Mouse (Mus musculus) CH12.LX (cell line): ENCODE measurements around the gene U2af1. TPM values are rescaled to one million over a fixed set of nuclear protein-coding genes. Genes with fewer than 3 reads are reported as not detected.
A peak's percentile ranks its signal among the peaks of the same experiment; 100 is the strongest.

Experiments
- DNase-seq: peaks from one replicate; pipeline ENCODE4 v3.0.0-alpha.2; 2013; ENCODE audit errors: extremely low read depth
- H3K27ac ChIP-seq: 2 replicates; pipeline ENCODE4 v1.5.1; 2012; ENCODE audit warnings: low read depth, mild to moderate bottlenecking, control low read depth, moderate library complexity; ENCODE audit not compliant: insufficient read depth
- H3K27me3 ChIP-seq: replicated peaks from 2 replicates; pipeline ENCODE3; 2012; ENCODE audit warnings: inconsistent platforms
- H3K36me3 ChIP-seq, 2 experiments: replicated peaks in 1 of 2; 2 replicates each; pipeline versions ENCODE3 to v1.6.1; 2012; ENCODE audit warnings: inconsistent platforms in 1 of 2, low read length in 1 of 2, mild to moderate bottlenecking in 1 of 2, mixed read lengths in 1 of 2, moderate library complexity in 1 of 2; ENCODE audit not compliant: control insufficient read depth in 1 of 2, insufficient read depth in 1 of 2
- H3K4me1 ChIP-seq, 2 experiments: 2 replicates each; pipeline ENCODE4 v1.6.1; 2012; ENCODE audit warnings: inconsistent platforms in 1 of 2, moderate library complexity in 1 of 2; ENCODE audit not compliant: insufficient read depth in 2 of 2, control insufficient read depth in 1 of 2
- H3K4me2 ChIP-seq: 2 replicates; pipeline ENCODE4 v1.6.1; 2012; ENCODE audit warnings: low read depth, mild to moderate bottlenecking, control low read depth; ENCODE audit not compliant: poor library complexity, insufficient read depth, severe bottlenecking
- H3K4me3 ChIP-seq, 3 experiments: fragments of 150-350 bp in 1 of 3; sonication (generic) in 1 of 3; replicated peaks in 1 of 3; 2 replicates each; pipeline versions ENCODE3 to v1.5.1; 2011 to 2012; ENCODE audit warnings: low read depth in 2 of 3, low read length in 2 of 3, mild to moderate bottlenecking in 2 of 3, moderate library complexity in 2 of 3, control low read depth in 1 of 3, improper control_type of control experiment in 1 of 3, inconsistent platforms in 1 of 3, mixed read lengths in 1 of 3; ENCODE audit not compliant: poor library complexity in 1 of 3
- H3K79me2 ChIP-seq: replicated peaks from 2 replicates; pipeline ENCODE4 v1.6.1; 2012; ENCODE audit warnings: mild to moderate bottlenecking, moderate library complexity; ENCODE audit not compliant: control insufficient read depth, poor library complexity, insufficient read depth, severe bottlenecking; ENCODE audit errors: extremely low read depth
- H3K9ac ChIP-seq: 2 replicates; pipeline ENCODE4 v1.6.1; 2012; ENCODE audit warnings: low read depth, mild to moderate bottlenecking, control low read depth, moderate library complexity; ENCODE audit not compliant: insufficient read depth
- H3K9me3 ChIP-seq: replicated peaks from 2 replicates; pipeline ENCODE3; 2012; ENCODE audit warnings: low read length, inconsistent platforms, mixed read lengths
- BHLHE40 ChIP-seq: IDR thresholded peaks from 2 replicates; pipeline ENCODE4 v1.6.1; 2011; ENCODE audit warnings: mild to moderate bottlenecking, low read depth, low read length, improper control_type of control experiment
- CHD2 ChIP-seq: IDR thresholded peaks from 2 replicates; pipeline ENCODE4 v1.6.1; 2011; ENCODE audit warnings: low read length, improper control_type of control experiment
- E2F4 ChIP-seq: IDR thresholded peaks from 2 replicates; pipeline ENCODE4 v1.6.1; 2011; ENCODE audit warnings: low read depth, low read length, improper control_type of control experiment; ENCODE audit not compliant: insufficient replicate concordance
- ETS1 ChIP-seq: conservative IDR thresholded peaks from 2 replicates; pipeline ENCODE4 v1.6.1; 2012; ENCODE audit warnings: low read depth, mild to moderate bottlenecking, inconsistent platforms, low read length, improper control_type of control experiment, moderate library complexity
- JUN ChIP-seq: IDR thresholded peaks from 2 replicates; pipeline ENCODE4 v1.6.1; 2011; ENCODE audit warnings: low read depth, mild to moderate bottlenecking, low read length, improper control_type of control experiment, moderate library complexity; ENCODE audit not compliant: insufficient read depth
- JUND ChIP-seq: conservative IDR thresholded peaks from 2 replicates; pipeline ENCODE4 v1.6.1; 2011; ENCODE audit warnings: low read depth, low read length, improper control_type of control experiment
- KAT2A ChIP-seq: IDR thresholded peaks from 2 replicates; pipeline ENCODE4 v1.6.1; 2012; ENCODE audit warnings: low read length, improper control_type of control experiment, inconsistent platforms; ENCODE audit not compliant: insufficient replicate concordance
- MAX ChIP-seq: IDR thresholded peaks from 2 replicates; pipeline ENCODE4 v1.6.1; 2011; ENCODE audit warnings: low read length, improper control_type of control experiment
- MAZ ChIP-seq: IDR thresholded peaks from 2 replicates; pipeline ENCODE4 v1.6.1; 2012; ENCODE audit warnings: low read depth, mild to moderate bottlenecking, inconsistent platforms, low read length, improper control_type of control experiment, moderate library complexity
- MXI1 ChIP-seq: IDR thresholded peaks from 2 replicates; pipeline ENCODE4 v1.6.1; 2011; ENCODE audit warnings: mild to moderate bottlenecking, low read depth, low read length, improper control_type of control experiment
- MYC ChIP-seq: IDR thresholded peaks from 2 replicates; pipeline ENCODE4 v1.6.1; 2011; ENCODE audit warnings: low read depth, mild to moderate bottlenecking, improper control_type of control experiment, low read length
- NRF1 ChIP-seq: IDR thresholded peaks from 2 replicates; pipeline ENCODE4 v1.6.1; 2014; ENCODE audit warnings: low read depth, mild to moderate bottlenecking, inconsistent platforms, low read length, improper control_type of control experiment, moderate library complexity
- RAD21 ChIP-seq: IDR thresholded peaks from 2 replicates; pipeline ENCODE4 v1.6.1; 2011; ENCODE audit warnings: low read depth, mild to moderate bottlenecking, low read length, improper control_type of control experiment, moderate library complexity
- SMC3 ChIP-seq: IDR thresholded peaks from 2 replicates; pipeline ENCODE4 v1.6.1; 2011; ENCODE audit warnings: low read depth, low read length, improper control_type of control experiment
- USF2 ChIP-seq: conservative IDR thresholded peaks from 2 replicates; pipeline ENCODE4 v1.6.1; 2011; ENCODE audit warnings: low read depth, low read length, improper control_type of control experiment
- ZC3H11A ChIP-seq: IDR thresholded peaks from 2 replicates; pipeline ENCODE4 v1.6.1; 2012; ENCODE audit warnings: low read depth, mild to moderate bottlenecking, inconsistent platforms, low read length, improper control_type of control experiment
- ZNF384 ChIP-seq: IDR thresholded peaks from 2 replicates; pipeline ENCODE4 v1.6.1; 2012; ENCODE audit warnings: low read depth, low read length, improper control_type of control experiment, inconsistent platforms
- dilution Hi-C: fragments of 300-500 bp; cut with MboI; formaldehyde crosslinking; loops from 2 replicates; pipeline ENCODE4 v1.14.3; 2020; ENCODE audit warnings: low sequenced_read_pairs; ENCODE audit not compliant: extremely low pct_unique_long_range_greater_than_20kb, extremely low pct_ligation_motif_present
- in situ Hi-C: fragments of 300-500 bp; cut with MboI; formaldehyde crosslinking; loops from 3 replicates; pipeline ENCODE4 v1.14.3; 2019; ENCODE audit warnings: low sequenced_read_pairs, low pct_ligation_motif_present, low pct_unique_long_range_greater_than_20kb, mixed read lengths
- polyA plus RNA-seq: library from polyadenylated mRNA; unstranded; fragments of >175 nt; gene quantifications from 2 replicates; pipeline ENCODE4 v1.2.1, GENCODE M21; 2012; ENCODE audit warnings: low read depth; ENCODE audit not compliant: insufficient read length
- total RNA-seq, 2 experiments: library from RNA; depleted of rRNA; stranded (reverse); fragments of 300-350 nt in 1 of 2; fragments of >200 nt in 1 of 2; gene quantifications; 2 replicates each; pipeline ENCODE4 v1.2.3; 2012 to 2014

Gene U2af1
- total and polyA plus RNA-seq, 3 experiments: 141 to 391 (median 269) TPM

GRCm38 (mm10) chr17:31656682-31657081 is 2.0 kb downstream of the U2af1 start:
- no peaks in the 10 kb centered on the region for H3K27me3 ChIP-seq
- peak overlapping the region; percentile 93 for H3K4me2 ChIP-seq
- no peaks in the 10 kb centered on the region for H3K9me3 ChIP-seq
- no peak overlapping the region for H3K27ac ChIP-seq
- no peak for DNase-seq
- peaks cover 56% of the 10 kb centered on the region for H3K79me2 ChIP-seq
- peak overlapping the region in 1 of 3 experiments; percentile 23 for H3K4me3 ChIP-seq
- H3K36me3 ChIP-seq: peaks cover 37 to 46% of the 10 kb centered on the region in 2 experiments
- dilution Hi-C loops (no loop called here), in situ Hi-C loops (no loop called here)
- H3K4me1 ChIP-seq: peaks cover 2 to 30% of the 10 kb centered on the region in 2 experiments; a peak in 2 of 4 replicates
- no peak for TF ChIP-seq NRF1
- peak; percentile 74 for TF ChIP-seq MYC
- peak; percentile 68 for TF ChIP-seq MAX
- TF ChIP-seq MXI1: peak; percentile 29; the same call in 1 of the 2 replicates
- no peak for TF ChIP-seq KAT2A
- TF ChIP-seq ZNF384: peak; percentile 46; the same call in 1 of the 2 replicates
- peak; percentile 76 for TF ChIP-seq BHLHE40
- TF ChIP-seq ETS1: no peak
- peak overlapping the region; percentile 89; the same call in 1 of the 2 replicates for H3K9ac ChIP-seq

GRCm38 (mm10) chr17:31655366-31655765 is 3.3 kb downstream of the U2af1 start:
- no peak overlapping the region for H3K9ac ChIP-seq
- H3K27me3 ChIP-seq: no peaks in the 10 kb centered on the region
- DNase-seq: no peak
- peaks cover 50 to 60% of the 10 kb centered on the region in 2 experiments for H3K36me3 ChIP-seq
- H3K4me1 ChIP-seq: peaks cover 2 to 30% of the 10 kb centered on the region in 2 experiments; a peak in 2 of 4 replicates
- no peaks in the 10 kb centered on the region for H3K9me3 ChIP-seq
- no peak overlapping the region for H3K27ac ChIP-seq
- TF ChIP-seq MAZ (no peak), SMC3 (no peak), RAD21 (no peak), USF2 (no peak), ZC3H11A (no peak), E2F4 (no peak), KAT2A (no peak), JUND (no peak), ETS1 (no peak), CHD2 (no peak), BHLHE40 (no peak), JUN (no peak)
- no peak overlapping the region for H3K4me2 ChIP-seq
- H3K79me2 ChIP-seq: peaks cover 57% of the 10 kb centered on the region
- in situ Hi-C loops: no loop called here
- H3K4me3 ChIP-seq: no peak overlapping the region
- dilution Hi-C loops: no loop called here
